Mouse (Mus musculus) heart, adult 18-20 months (tissue): Measurements from ENCODE around the gene Polr2f. TPM values are rescaled to one million over a fixed set of nuclear protein-coding genes. Genes with fewer than 3 reads are reported as not detected.

ENCODE experiments used
- DNase-seq, 2 experiments: peaks; one replicate each; pipeline ENCODE4 v3.0.0; 2021 to 2022; ENCODE audit warnings: mixed read lengths in 1 of 2
- long read RNA-seq, 2 experiments: library from polyadenylated mRNA; stranded (forward); transcript quantifications; one replicate each; pipeline ENCODE4 v2.0.0; 2021
- total RNA-seq, 2 experiments: library from RNA; stranded (reverse); gene quantifications; 2 replicates each; pipeline ENCODE4 v1.2.3; 2021

The Polr2f gene
- total RNA-seq, result 100 to 1,000 TPM; 135 TPM
- long read RNA-seq, experiment 1, transcript Polr2f-202 (2 exons, 509 nt), result minor isoform, 9 of 60 reads
- long read RNA-seq, experiment 1, transcript Polr2f-205 (5 exons, 885 nt), result major isoform, 49 of 60 reads
- long read RNA-seq, experiment 1, partial matches to known transcripts, result 1 of 60 reads
- long read RNA-seq, experiment 1, other reads (novel, unspliced or antisense), result 0 of 60 reads
- long read RNA-seq, experiment 2, transcript Polr2f-205 (5 exons, 885 nt), result major isoform, 39 of 42 reads
- long read RNA-seq, experiment 2, partial matches to known transcripts, result 0 of 42 reads
- long read RNA-seq, experiment 2, other reads (novel, unspliced or antisense), result 0 of 42 reads

GRCm38 (mm10) chr15:79140866-79141565, at the start of gene Polr2f, which contains the start of gene 1700088E04Rik:
TSS of gene Polr2f (plus strand) at chr15:79141009.
TSS of gene 1700088E04Rik (minus strand) at chr15:79141253.
- DNase-seq, result peak; percentile 96 to 98

GRCm38 (mm10) chr15:79092284-79092683, 48.5 kb upstream of the Polr2f start:
- no peak for DNase-seq

- peak in 1 of 2 experiments; percentile 55 for DNase-seq
These were observed 47.5 kb upstream of the Polr2f start for GRCm38 (mm10) chr15:79093083-79093839.

GRCm38 (mm10) chr15:79095483-79095882, 45.3 kb upstream of the Polr2f start:
- no peak for DNase-seq

- DNase-seq, result peak in 1 of 2 experiments; percentile 43
These were observed 44.3 kb upstream of the Polr2f start for GRCm38 (mm10) chr15:79096556-79096955.

GRCm38 (mm10) chr15:79097135-79097534, 43.7 kb upstream of the Polr2f start:
- DNase-seq, result no peak

GRCm38 (mm10) chr15:79097611-79098025, 43.2 kb upstream of the Polr2f start:
- peak; percentile 71 to 88 for DNase-seq

GRCm38 (mm10) chr15:79098220-79098619, 42.6 kb upstream of the Polr2f start:
- DNase-seq, result peak in 1 of 2 experiments; percentile 42

GRCm38 (mm10) chr15:79098868-79099267, 41.9 kb upstream of the Polr2f start:
- peak; percentile 58 to 78 for DNase-seq

GRCm38 (mm10) chr15:79099456-79099855, 41.4 kb upstream of the Polr2f start:
- DNase-seq, result peak; percentile 42 to 60

- DNase-seq, result no peak
These were observed 40.4 kb upstream of the Polr2f start for GRCm38 (mm10) chr15:79100391-79100790.

GRCm38 (mm10) chr15:79101531-79101930, 39.3 kb upstream of the Polr2f start:
- no peak for DNase-seq

- DNase-seq, result no peak
These were observed 37.5 kb upstream of the Polr2f start for GRCm38 (mm10) chr15:79103264-79103663.

GRCm38 (mm10) chr15:79105804-79106203, 35.0 kb upstream of the Polr2f start:
- DNase-seq, result no peak

- no peak for DNase-seq
These were observed 32.8 kb upstream of the Polr2f start for GRCm38 (mm10) chr15:79107966-79108365.

- peak; percentile 80 to 84 for DNase-seq
These were observed 32.1 kb upstream of the Polr2f start, which contains the start of gene Micall1 for GRCm38 (mm10) chr15:79108421-79109320. TSS of gene Micall1 (plus strand) at chr15:79108898.

- peak in 1 of 2 experiments; percentile 59 for DNase-seq
These were observed 31.4 kb upstream of the Polr2f start for GRCm38 (mm10) chr15:79109321-79109934.

- DNase-seq, result no peak
These were observed 30.8 kb upstream of the Polr2f start for GRCm38 (mm10) chr15:79110031-79110430.

GRCm38 (mm10) chr15:79110528-79110927, 30.3 kb upstream of the Polr2f start:
- no peak for DNase-seq

- DNase-seq, result peak; percentile 63 to 67
These were observed 29.0 kb upstream of the Polr2f start for GRCm38 (mm10) chr15:79111774-79112173.

GRCm38 (mm10) chr15:79115276-79115675, 25.5 kb upstream of the Polr2f start:
- no peak for DNase-seq
